Mouse (Mus musculus): ENCODE data around the gene Rps6kb1. TPM values are rescaled to one million over a fixed set of nuclear protein-coding genes. Genes with fewer than 3 reads are reported as not detected.

Rps6kb1 gene
- total RNA-seq, 2 experiments from 2014 or later, result 33.3 to 37.8 TPM

- DNase-seq, result peak; percentile 38
Measured at GRCm38 (mm10) chr11:86581250-86581753, 36.7 kb upstream of the Rps6kb1 start.

DNA sequence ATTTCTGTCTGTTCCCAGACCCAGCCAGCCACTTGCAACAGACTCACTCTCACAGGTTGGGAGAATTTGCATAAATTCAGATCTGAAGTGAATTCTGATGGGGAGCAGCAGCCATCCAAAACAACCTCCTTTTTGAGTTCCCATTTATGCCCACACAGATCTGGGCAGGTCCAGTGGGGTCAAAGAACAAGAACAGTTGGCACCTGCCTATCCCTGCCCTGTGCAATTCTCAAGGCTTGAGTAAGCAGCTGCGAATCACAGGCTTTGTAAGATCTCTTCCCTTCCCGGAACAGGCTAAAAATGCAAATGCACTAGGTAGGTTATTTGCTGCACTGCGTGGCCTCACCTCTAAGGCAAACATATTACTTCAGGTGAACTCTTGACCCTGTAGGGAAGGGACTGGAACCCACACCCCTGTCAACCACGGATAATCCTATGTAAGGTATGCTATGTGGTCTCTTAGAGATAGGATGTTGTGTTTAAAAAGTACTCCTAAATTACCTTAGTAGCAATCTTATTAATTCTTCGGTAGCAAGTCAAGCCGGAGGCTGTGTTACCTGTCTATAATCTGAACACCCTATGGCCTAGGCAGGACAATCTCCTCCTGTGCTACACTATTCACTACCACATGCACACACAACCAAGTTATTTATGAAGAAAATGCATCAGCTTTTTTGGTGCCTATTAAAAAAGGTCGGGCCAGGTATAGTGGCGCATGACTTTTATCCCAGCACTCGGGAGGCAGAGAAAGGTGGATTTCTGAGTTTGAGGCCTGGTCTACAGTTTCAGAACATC is 35.9 kb upstream of the Rps6kb1 start:
- peak; percentile 39 for DNase-seq

GRCm38 (mm10) chr11:86579731-86580318 is 35.2 kb upstream of the Rps6kb1 start:
- DNase-seq, result no peak

GRCm38 (mm10) chr11:86578809-86579730 is 34.5 kb upstream of the Rps6kb1 start:
- DNase-seq, result peak; percentile 74

- DNase-seq, result no peak
Measured at GRCm38 (mm10) chr11:86578106-86578808, 33.7 kb upstream of the Rps6kb1 start.

GRCm38 (mm10) chr11:86577231-86577630 is 32.6 kb upstream of the Rps6kb1 start:
- peak; percentile 43 for DNase-seq

GRCm38 (mm10) chr11:86575632-86576378 is 31.2 kb upstream of the Rps6kb1 start:
- DNase-seq, result no peak

GRCm38 (mm10) chr11:86574408-86574807 is 29.8 kb upstream of the Rps6kb1 start:
- no peak for DNase-seq

DNA sequence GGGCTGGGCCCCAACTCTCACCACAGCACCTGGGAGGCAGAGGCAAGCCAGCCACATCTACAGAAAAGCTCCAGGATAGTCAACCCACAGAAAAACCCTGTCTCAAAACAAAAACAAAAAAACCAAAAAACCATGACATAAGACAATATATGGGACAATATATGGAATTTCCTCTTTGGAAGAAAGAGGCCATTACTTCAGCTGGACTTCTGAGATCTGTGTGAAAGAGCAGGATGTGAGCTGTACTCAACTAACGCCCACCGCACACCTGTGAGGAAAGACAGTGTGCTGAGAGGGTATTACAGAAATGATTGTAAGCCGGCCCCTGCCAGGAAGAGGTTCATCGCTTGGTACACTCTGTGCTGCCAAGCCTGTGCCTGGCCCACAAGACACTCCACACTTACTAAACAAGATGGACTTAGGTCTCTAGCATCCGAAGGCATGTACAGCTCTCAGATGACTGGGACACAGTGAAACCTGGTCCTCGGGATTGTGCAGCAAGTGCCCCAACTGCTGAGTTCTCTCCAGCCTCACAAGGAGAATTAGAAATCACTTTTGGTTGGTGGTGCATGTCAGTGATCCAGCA is 29.1 kb upstream of the Rps6kb1 start:
- no peak for DNase-seq

- DNase-seq, result no peak
Measured at GRCm38 (mm10) chr11:86572623-86573022, 28.0 kb upstream of the Rps6kb1 start.

GRCm38 (mm10) chr11:86571871-86572270 is 27.3 kb upstream of the Rps6kb1 start:
- DNase-seq, result no peak

GRCm38 (mm10) chr11:86571047-86571855 is 26.6 kb upstream of the Rps6kb1 start:
- DNase-seq, result peak; percentile 19

DNA sequence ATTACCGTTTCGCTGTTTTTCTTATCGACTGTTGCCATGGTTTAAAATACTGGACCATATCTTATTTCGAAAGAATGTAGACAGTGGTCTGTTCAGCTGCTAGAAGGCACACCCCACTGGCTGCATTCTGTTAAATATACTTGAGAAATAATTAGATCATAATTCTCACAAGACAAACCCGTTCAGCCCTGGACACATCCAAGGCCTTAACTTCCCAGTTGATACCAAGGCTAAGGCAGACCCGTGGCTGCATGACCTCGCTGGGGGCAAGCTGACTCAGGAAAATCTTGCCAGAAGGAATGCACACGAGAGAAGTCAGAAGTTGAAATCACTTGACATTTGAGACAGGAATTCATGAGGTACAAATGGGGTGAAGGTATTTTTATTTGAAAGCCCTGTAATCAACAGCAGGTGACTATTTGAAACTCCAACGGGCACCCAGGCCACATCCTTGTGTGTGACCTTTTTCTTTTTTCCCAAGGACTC is 25.7 kb upstream of the Rps6kb1 start:
- DNase-seq, result peak; percentile 54

- DNase-seq, result no peak
Measured at GRCm38 (mm10) chr11:86568425-86568824, 23.8 kb upstream of the Rps6kb1 start.

DNA sequence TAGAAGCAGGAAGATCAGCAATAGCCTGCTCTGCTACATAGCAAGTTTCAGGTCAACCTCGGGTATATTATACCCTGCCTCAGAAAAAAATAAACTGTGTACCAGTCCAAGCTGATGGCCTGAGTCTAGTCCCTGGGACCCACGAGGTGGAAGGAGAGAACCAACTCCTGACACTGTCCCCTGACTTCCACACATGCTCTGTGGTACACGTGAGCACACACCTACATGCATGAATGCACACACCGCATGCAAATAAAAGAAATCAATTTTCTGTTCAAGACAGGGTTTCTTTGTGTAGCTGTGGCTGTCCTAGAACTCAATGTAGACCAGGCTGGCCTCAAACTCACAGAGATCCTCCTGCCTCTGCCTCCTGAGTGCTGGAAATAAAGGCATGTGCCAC is 13.7 kb upstream of the Rps6kb1 start:
- DNase-seq, result no peak

DNA sequence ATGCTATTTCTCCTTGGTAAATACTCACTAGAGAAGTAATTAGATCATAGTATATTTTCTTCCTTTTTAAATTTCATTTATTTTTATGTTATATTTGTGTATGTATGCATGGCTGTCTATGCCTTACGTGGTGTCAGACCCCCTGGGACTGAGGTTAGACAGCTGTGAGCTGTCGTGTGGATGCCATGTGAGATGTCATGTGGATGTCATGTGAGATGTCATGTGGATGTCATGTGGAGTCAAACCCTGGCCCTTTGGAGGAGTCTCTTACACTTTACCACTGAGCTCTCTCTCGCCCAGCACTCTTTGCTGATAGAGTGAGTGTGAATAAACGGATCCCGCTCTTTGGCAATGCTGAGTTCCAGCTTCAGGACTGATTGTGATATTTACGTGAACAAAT is 8.9 kb upstream of the Rps6kb1 start:
- DNase-seq, result no peak

DNA sequence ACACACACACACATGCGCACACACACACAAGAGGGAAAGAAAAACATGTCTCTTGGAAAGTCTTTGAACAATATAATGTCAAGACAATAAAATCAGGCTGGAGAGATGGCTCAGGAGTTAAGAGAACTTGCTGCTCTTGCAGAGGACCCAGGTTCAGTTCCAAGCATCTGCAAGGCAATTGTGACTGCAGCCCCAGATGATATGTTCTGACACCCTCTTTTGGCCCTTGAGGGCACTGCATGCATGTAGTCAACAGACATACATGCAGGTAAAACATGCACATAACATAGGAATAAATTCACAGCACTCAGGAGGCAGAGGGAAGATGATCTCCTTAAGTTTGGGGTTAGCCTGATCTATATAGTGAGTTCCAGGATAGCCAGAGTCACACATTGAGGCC is 2.8 kb upstream of the Rps6kb1 start:
- DNase-seq, result no peak

- no peak for DNase-seq
Measured at GRCm38 (mm10) chr11:86545556-86545955, 951 bp upstream of the Rps6kb1 start.

GRCm38 (mm10) chr11:86543960-86544638 is 506 bp downstream of the Rps6kb1 start:
- no peak for DNase-seq
